Mouse (Mus musculus) forebrain, embryonic 14.5 days (tissue): ENCODE measurements at regions not wholly inside any gene's neighbourhood (a gene's known extent, or its start where the extent isn't known, plus 50 kb on each side); places are given as distances from the start of the nearest gene placed in this dataset.
A peak's percentile ranks its signal among the peaks of the same experiment; 100 is the strongest.

ENCODE experiments used
- ATAC-seq: fragments of 200-750 bp; cut with Nextera tagmentation; 2 replicates; pipeline ENCODE4 v1.8.0; 2017; ENCODE audit warnings: mild to moderate bottlenecking, moderate library complexity
- DNase-seq: peaks from one replicate; pipeline ENCODE4 v3.0.0-alpha.2; 2015; ENCODE audit warnings: low spot score
- H3K27ac ChIP-seq: fragments of 300-500 bp; sonication (generic); 2 replicates; pipeline ENCODE4 v1.5.1; 2014; ENCODE audit warnings: low read depth, mild to moderate bottlenecking, control low read depth, low read length, moderate library complexity
- H3K27me3 ChIP-seq: fragments of 300-500 bp; sonication (generic); replicated peaks from 2 replicates; pipeline ENCODE4 v1.6.1; 2014; ENCODE audit warnings: low read length, control low read depth, mixed read lengths; ENCODE audit not compliant: control insufficient read depth, insufficient read depth
- H3K36me3 ChIP-seq: fragments of 300-500 bp; sonication (generic); 2 replicates; pipeline ENCODE4 v1.6.1; 2014; ENCODE audit warnings: low read length, control low read depth; ENCODE audit not compliant: control insufficient read depth, insufficient read depth
- H3K4me1 ChIP-seq: fragments of 300-500 bp; sonication (generic); 2 replicates; pipeline ENCODE4 v1.6.1; 2014; ENCODE audit warnings: antibody characterized with exemption, low read length, control low read depth; ENCODE audit not compliant: control insufficient read depth, insufficient read depth
- H3K4me2 ChIP-seq: fragments of 300-500 bp; sonication (generic); 2 replicates; pipeline ENCODE4 v1.6.1; 2014; ENCODE audit warnings: mild to moderate bottlenecking, control low read depth, low read length
- H3K4me3 ChIP-seq: fragments of 300-500 bp; sonication (generic); 2 replicates; pipeline ENCODE4 v1.5.1; 2014; ENCODE audit warnings: low read depth, low read length, control low read depth
- H3K9ac ChIP-seq: fragments of 300-500 bp; sonication (generic); 2 replicates; pipeline ENCODE4 v1.6.1; 2014; ENCODE audit warnings: mild to moderate bottlenecking, low read length, control low read depth, moderate library complexity
- H3K9me3 ChIP-seq: fragments of 300-500 bp; sonication (generic); replicated peaks from 2 replicates; pipeline ENCODE4 v1.6.1; 2016; ENCODE audit warnings: low read length, control low read depth, mixed read lengths; ENCODE audit not compliant: control insufficient read depth
- WGBS: fragments of 180-500 bp; shearing (Covaris S2); extraction: QIAGEN DNeasy Blood & Tissue Kit; methylation state at CpG from one replicate; pipeline ENCODE4 v1.1.7; 2014; 5-methylcytosine and 5-hydroxymethylcytosine counted together

GRCm38 (mm10) chr8:42614077-42614476 lies 527.2 kb downstream of the Triml1 start:
- Histone ChIP-seq H3K27ac (no peak overlapping the region), H3K4me2 (no peak overlapping the region), H3K9me3 (no peaks in the 10 kb centered on the region), H3K4me1 (no peaks in the 10 kb centered on the region), H3K27me3 (no peaks in the 10 kb centered on the region), H3K9ac (no peak overlapping the region), H3K4me3 (no peak overlapping the region), H3K36me3 (no peaks in the 10 kb centered on the region)
- WGBS = 82% methylated on average over 6 of the region's 6 CpGs
- DNase-seq (peak; percentile 7), ATAC-seq (no peak)

GRCm38 (mm10) chr8:42596639-42597038 lies 544.6 kb downstream of the Triml1 start:
- Histone ChIP-seq H3K36me3 (no peaks in the 10 kb centered on the region), H3K4me3 (no peak overlapping the region), H3K9ac (no peak overlapping the region), H3K27ac (no peak overlapping the region), H3K4me1 (no peaks in the 10 kb centered on the region), H3K27me3 (no peaks in the 10 kb centered on the region), H3K9me3 (no peaks in the 10 kb centered on the region), H3K4me2 (no peak overlapping the region)
- WGBS = 73% methylated on average over 2 of the region's 2 CpGs
- DNase-seq (no peak), ATAC-seq (no peak)
